Mouse (Mus musculus): ENCODE measurements around the gene Nap1l1.

DNA sequence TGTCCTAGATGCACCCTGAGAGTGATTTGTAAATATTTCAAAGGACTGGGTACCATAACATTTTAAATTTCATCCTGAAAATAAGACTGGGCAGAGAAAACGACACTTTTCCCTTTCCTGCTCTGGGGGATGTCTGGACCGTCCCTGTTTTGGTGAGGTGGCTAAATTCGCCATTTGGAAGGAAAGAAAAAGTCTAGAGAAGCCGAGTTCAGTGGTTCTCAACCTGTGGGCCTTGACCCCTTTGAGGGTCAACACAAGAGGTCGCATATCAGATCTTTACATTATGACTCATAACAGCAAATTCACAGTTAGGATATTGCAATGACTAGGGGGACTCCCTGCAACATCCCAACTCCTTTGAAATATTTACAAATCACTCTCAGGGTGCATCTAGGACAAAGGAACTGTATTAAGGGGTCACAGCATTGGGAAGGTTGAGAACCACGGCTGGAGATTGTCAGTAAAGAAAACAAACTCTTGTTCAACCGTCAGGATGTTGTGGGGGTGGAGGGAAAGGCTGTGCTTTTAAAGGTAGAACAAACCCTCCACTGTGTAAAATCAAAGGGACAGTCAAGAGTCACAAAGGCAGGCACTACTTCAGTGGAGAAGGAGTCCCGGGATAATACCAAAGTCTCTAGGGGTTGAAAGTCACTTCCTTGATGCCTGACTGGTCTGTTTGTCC, 36.2 kb downstream of the Nap1l1 start:
- TF ChIP-seq CTCF (IDR thresholded peaks at IDR 0.05; ENCODE audit: borderline replicate concordance, control insufficient read depth, extremely low read depth, insufficient read depth, low read length, poor library complexity) (no peak), POLR2A (IDR thresholded peaks at IDR 0.05; ENCODE audit: control insufficient read depth, extremely low read depth, insufficient read depth, low read length, poor library complexity) (no peak)

Data from thymus, adult 2 months (tissue).